Mouse (Mus musculus): ENCODE data around the gene Slc35e3. TPM values are rescaled to one million over a fixed set of nuclear protein-coding genes. Genes with fewer than 3 reads are reported as not detected.

Gene Slc35e3
- polyA plus RNA-seq, 1 experiment from 2014 or later = 7.1 TPM

- Histone ChIP-seq H3K27me3 (no peaks in the 10 kb centered on the region), H3K4me2 (no peak overlapping the region), H3K4me3 (no peak overlapping the region), H3K4me1 (replicated peaks) (no peaks in the 10 kb centered on the region), H3K9me3 (replicated peaks) (no peaks in the 10 kb centered on the region), H3K36me3 (peaks cover 76% of the 10 kb centered on the region), H3K9ac (no peak overlapping the region), H3K27ac (no peak overlapping the region)
- WGBS = 87% methylated on average over 1 of the region's 1 CpGs
- ATAC-seq (replicated peaks; ENCODE audit: insufficient number of reproducible peaks, insufficient read depth, low FRiP score, low read depth) = no peak
Measured at GRCm38 (mm10) chr10:117774817-117775120, 28.6 kb upstream of the Slc35e3 start.

GRCm38 (mm10) chr10:117774011-117774816, 28.0 kb upstream of the Slc35e3 start:
- H3K9me3 ChIP-seq (replicated peaks) = no peaks in the 10 kb centered on the region
- H3K4me3 ChIP-seq = no peak overlapping the region
- H3K9ac ChIP-seq = no peak overlapping the region
- H3K27ac ChIP-seq = no peak overlapping the region
- H3K4me2 ChIP-seq = no peak overlapping the region
- 94% methylated on average over 22 of the region's 22 CpGs for WGBS
- peaks cover 78% of the 10 kb centered on the region for H3K36me3 ChIP-seq
- no peak for ATAC-seq (replicated peaks; ENCODE audit: insufficient number of reproducible peaks, insufficient read depth, low FRiP score, low read depth)
- no peaks in the 10 kb centered on the region for H3K27me3 ChIP-seq
- no peaks in the 10 kb centered on the region for H3K4me1 ChIP-seq (replicated peaks)

GRCm38 (mm10) chr10:117773106-117773720, 27.0 kb upstream of the Slc35e3 start:
- Histone ChIP-seq H3K27ac (no peak overlapping the region), H3K4me2 (no peak overlapping the region), H3K9me3 (replicated peaks) (no peaks in the 10 kb centered on the region), H3K27me3 (no peaks in the 10 kb centered on the region), H3K9ac (no peak overlapping the region), H3K36me3 (peaks cover 71% of the 10 kb centered on the region), H3K4me1 (replicated peaks) (no peaks in the 10 kb centered on the region), H3K4me3 (no peak overlapping the region)
- ATAC-seq (replicated peaks; ENCODE audit: insufficient number of reproducible peaks, insufficient read depth, low FRiP score, low read depth) = no peak
- 95% methylated on average over 7 of the region's 7 CpGs for WGBS

GRCm38 (mm10) chr10:117772364-117773105, 26.4 kb upstream of the Slc35e3 start:
- 90% methylated on average over 17 of the region's 17 CpGs for WGBS
- Histone ChIP-seq H3K36me3 (peaks cover 73% of the 10 kb centered on the region), H3K27me3 (no peaks in the 10 kb centered on the region), H3K9me3 (replicated peaks) (no peaks in the 10 kb centered on the region), H3K4me1 (replicated peaks) (no peaks in the 10 kb centered on the region), H3K4me2 (no peak overlapping the region), H3K27ac (no peak overlapping the region), H3K4me3 (no peak overlapping the region), H3K9ac (no peak overlapping the region)
- ATAC-seq (replicated peaks; ENCODE audit: insufficient number of reproducible peaks, insufficient read depth, low FRiP score, low read depth) = no peak

- no peak for ATAC-seq (replicated peaks; ENCODE audit: insufficient number of reproducible peaks, insufficient read depth, low FRiP score, low read depth)
- H3K9ac ChIP-seq = no peak overlapping the region
- H3K4me2 ChIP-seq = no peak overlapping the region
- H3K9me3 ChIP-seq (replicated peaks) = no peaks in the 10 kb centered on the region
- no peaks in the 10 kb centered on the region for H3K4me1 ChIP-seq (replicated peaks)
- H3K4me3 ChIP-seq = no peak overlapping the region
- H3K27ac ChIP-seq = no peak overlapping the region
- peaks cover 76% of the 10 kb centered on the region for H3K36me3 ChIP-seq
- no peaks in the 10 kb centered on the region for H3K27me3 ChIP-seq
- WGBS = 95% methylated on average over 10 of the region's 10 CpGs
Measured at GRCm38 (mm10) chr10:117771131-117771510, 25.0 kb upstream of the Slc35e3 start.

GRCm38 (mm10) chr10:117770286-117771130, 24.3 kb upstream of the Slc35e3 start:
- no peak for ATAC-seq (replicated peaks; ENCODE audit: insufficient number of reproducible peaks, insufficient read depth, low FRiP score, low read depth)
- Histone ChIP-seq H3K36me3 (peaks cover 76% of the 10 kb centered on the region), H3K27me3 (no peaks in the 10 kb centered on the region), H3K9me3 (replicated peaks) (no peaks in the 10 kb centered on the region), H3K27ac (no peak overlapping the region), H3K4me2 (no peak overlapping the region), H3K9ac (no peak overlapping the region), H3K4me1 (replicated peaks) (no peaks in the 10 kb centered on the region), H3K4me3 (no peak overlapping the region)
- WGBS = 92% methylated on average over 18 of the region's 18 CpGs

- no peaks in the 10 kb centered on the region for H3K9me3 ChIP-seq (replicated peaks)
- H3K4me2 ChIP-seq = no peak overlapping the region
- H3K4me3 ChIP-seq = no peak overlapping the region
- no peak overlapping the region for H3K9ac ChIP-seq
- ATAC-seq (replicated peaks; ENCODE audit: insufficient number of reproducible peaks, insufficient read depth, low FRiP score, low read depth) = no peak
- peaks cover 76% of the 10 kb centered on the region for H3K36me3 ChIP-seq
- WGBS = 93% methylated on average over 9 of the region's 9 CpGs
- H3K27me3 ChIP-seq = no peaks in the 10 kb centered on the region
- no peak overlapping the region for H3K27ac ChIP-seq
- H3K4me1 ChIP-seq (replicated peaks) = no peaks in the 10 kb centered on the region
Measured at GRCm38 (mm10) chr10:117769541-117770285, 23.5 kb upstream of the Slc35e3 start.

- peaks cover 71% of the 10 kb centered on the region for H3K36me3 ChIP-seq
- H3K9me3 ChIP-seq (replicated peaks) = no peaks in the 10 kb centered on the region
Measured at GRCm38 (mm10) chr10:117768141-117768440, 21.9 kb upstream of the Slc35e3 start.

GRCm38 (mm10) chr10:117767286-117768140, 21.3 kb upstream of the Slc35e3 start:
- WGBS = 89% methylated on average over 10 of the region's 10 CpGs
- Histone ChIP-seq H3K4me1 (replicated peaks) (no peaks in the 10 kb centered on the region), H3K9me3 (replicated peaks) (no peaks in the 10 kb centered on the region), H3K36me3 (peaks cover 65% of the 10 kb centered on the region), H3K4me2 (no peak overlapping the region), H3K9ac (no peak overlapping the region), H3K27me3 (no peaks in the 10 kb centered on the region), H3K27ac (no peak overlapping the region), H3K4me3 (no peak overlapping the region)
- no peak for ATAC-seq (replicated peaks; ENCODE audit: insufficient number of reproducible peaks, insufficient read depth, low FRiP score, low read depth)

More at GRCm38 (mm10) chr10:117768141-117768440, 21.9 kb upstream of the Slc35e3 start:
- WGBS = 86% methylated on average over 7 of the region's 7 CpGs
- Histone ChIP-seq H3K27me3 (no peaks in the 10 kb centered on the region), H3K9ac (no peak overlapping the region), H3K4me2 (no peak overlapping the region), H3K4me3 (no peak overlapping the region), H3K27ac (no peak overlapping the region), H3K4me1 (replicated peaks) (no peaks in the 10 kb centered on the region)
- no peak for ATAC-seq (replicated peaks; ENCODE audit: insufficient number of reproducible peaks, insufficient read depth, low FRiP score, low read depth)

- H3K27ac ChIP-seq = no peak overlapping the region
- H3K9me3 ChIP-seq (replicated peaks) = no peaks in the 10 kb centered on the region
- H3K4me2 ChIP-seq = no peak overlapping the region
- no peaks in the 10 kb centered on the region for H3K4me1 ChIP-seq (replicated peaks)
- no peak overlapping the region for H3K4me3 ChIP-seq
- no peak for ATAC-seq (replicated peaks; ENCODE audit: insufficient number of reproducible peaks, insufficient read depth, low FRiP score, low read depth)
- H3K9ac ChIP-seq = no peak overlapping the region
- WGBS = 95% methylated on average over 5 of the region's 5 CpGs
- H3K27me3 ChIP-seq = no peaks in the 10 kb centered on the region
- H3K36me3 ChIP-seq = peaks cover 65% of the 10 kb centered on the region
Measured at GRCm38 (mm10) chr10:117766896-117767160, 20.7 kb upstream of the Slc35e3 start.
